Mouse (Mus musculus): Measurements from ENCODE around the gene Cdiptos.

DNA sequence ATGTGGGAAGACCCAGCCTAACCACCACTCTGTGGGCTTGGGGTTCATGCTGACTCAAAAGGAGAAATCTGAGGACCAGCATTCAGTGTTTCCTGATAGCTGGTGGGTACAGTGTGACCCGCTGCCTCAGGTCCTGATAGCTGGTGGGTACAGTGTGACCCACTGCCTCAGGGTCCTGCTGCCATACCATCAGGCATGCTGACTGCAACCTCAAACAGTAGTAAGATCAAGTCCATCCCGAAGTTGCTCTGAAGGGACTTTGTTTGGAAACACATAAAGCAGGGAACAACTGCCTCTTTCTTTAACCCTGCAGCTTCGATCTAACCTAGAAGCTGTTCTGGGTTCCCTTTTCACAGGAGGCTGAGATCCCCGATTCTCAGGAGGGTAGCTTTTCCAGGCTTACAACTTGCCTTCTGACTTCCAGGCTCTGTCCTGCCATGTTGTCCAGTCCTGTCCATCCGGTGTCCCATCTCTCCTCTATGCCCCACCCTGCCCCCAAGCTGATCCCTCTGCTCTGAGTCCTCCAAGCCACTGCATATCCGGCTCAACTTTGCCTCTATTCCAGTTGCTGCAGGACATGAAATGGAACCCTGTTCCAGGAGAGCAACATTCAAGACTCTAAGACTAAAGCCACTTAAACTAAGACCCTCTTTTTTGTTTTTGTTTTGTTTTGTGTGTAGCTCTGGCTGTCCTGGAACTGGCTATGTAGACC, 31.6 kb upstream of the Cdiptos start:
- no peak for TF ChIP-seq CTCF (IDR thresholded peaks at IDR 0.05; ENCODE audit: borderline replicate concordance, control insufficient read depth, extremely low read depth, insufficient read depth, low read length, poor library complexity)
- no peak for TF ChIP-seq POLR2A (IDR thresholded peaks at IDR 0.05; ENCODE audit: control insufficient read depth, extremely low read depth, insufficient read depth, low read length, poor library complexity)

Measured in thymus, adult 2 months (tissue).